Mouse (Mus musculus): ENCODE data around the gene Chchd2. TPM values are rescaled to one million over a fixed set of nuclear protein-coding genes. Genes with fewer than 3 reads are reported as not detected.
A peak's percentile ranks its signal among the peaks of the same experiment; 100 is the strongest.
"Not testable (repeated sequence)": the region's sequence is repeated elsewhere in the genome, so short reads cannot be mapped to it uniquely, and the experiment has no call there.

Gene Chchd2
- polyA plus RNA-seq, 1 experiment: 866 TPM

DNA sequence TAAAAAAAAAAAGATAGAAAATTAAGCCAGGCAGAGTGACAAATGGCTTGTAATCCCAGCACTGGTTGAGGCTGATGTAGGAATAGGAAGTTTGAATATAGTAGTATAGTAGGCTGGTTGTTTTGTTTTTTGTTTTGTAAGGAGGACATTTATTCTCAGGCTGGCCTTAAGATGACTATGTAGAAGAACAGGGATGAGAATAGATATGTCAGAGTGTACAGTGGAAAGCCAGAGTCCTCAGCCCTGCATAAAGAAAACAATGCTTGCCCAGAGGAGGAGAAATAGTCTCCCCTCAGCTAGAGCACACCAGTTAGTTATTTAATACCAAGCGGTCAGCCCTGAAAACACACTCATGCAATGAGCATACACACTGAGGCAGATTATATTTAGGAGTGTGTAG lies 11.2 kb upstream of the Chchd2 start, which contains the start of gene Phkg1:
Gene Phkg1, minus strand, starts transcription at position 101 of the 400 bp plus-strand sequence.
- WGBS: 93% methylated on average over 1 of the region's 1 CpGs
- Histone ChIP-seq H3K4me3 (replicated peaks; ENCODE audit: insufficient read depth, low read depth, low read length) (no peak within 1 kb of the TSS), H3K27ac (ENCODE audit: insufficient read depth, low read length) (no peak within 1 kb of the TSS), H3K27me3 (ENCODE audit: control insufficient read depth, insufficient read depth, low read length) (no peaks in the 10 kb centered on the region), H3K4me1 (ENCODE audit: control insufficient read depth, insufficient read depth, low read length) (no peaks in the 10 kb centered on the region)
- TF ChIP-seq POLR2A (IDR thresholded peaks at IDR 0.05; ENCODE audit: borderline replicate concordance, insufficient read depth, low read length) (no peak), CTCF (IDR thresholded peaks at IDR 0.05; ENCODE audit: borderline replicate concordance, insufficient read depth, low read depth, low read length) (no peak)
- DNase-seq: no peak

- TF ChIP-seq POLR2A (IDR thresholded peaks at IDR 0.05; ENCODE audit: borderline replicate concordance, insufficient read depth, low read length): no peak
- TF ChIP-seq CTCF (IDR thresholded peaks at IDR 0.05; ENCODE audit: borderline replicate concordance, insufficient read depth, low read depth, low read length): no peak
- Histone ChIP-seq H3K27me3 (ENCODE audit: control insufficient read depth, insufficient read depth, low read length) (no peaks in the 10 kb centered on the region), H3K4me1 (ENCODE audit: control insufficient read depth, insufficient read depth, low read length) (no peaks in the 10 kb centered on the region), H3K27ac (ENCODE audit: insufficient read depth, low read length) (no peak within 1 kb of the TSS), H3K4me3 (replicated peaks; ENCODE audit: insufficient read depth, low read depth, low read length) (peak within 1 kb of the TSS; percentile 81)
- WGBS: 3% methylated on average over 44 of the region's 44 CpGs
- peak; percentile 86 to 88 for DNase-seq
These were observed 8.2 kb upstream of the Chchd2 start, which contains the start of gene Zbed5 for GRCm38 (mm10) chr5:129895198-129896088. Gene Zbed5 (plus strand): TSS chr5:129895723.

DNA sequence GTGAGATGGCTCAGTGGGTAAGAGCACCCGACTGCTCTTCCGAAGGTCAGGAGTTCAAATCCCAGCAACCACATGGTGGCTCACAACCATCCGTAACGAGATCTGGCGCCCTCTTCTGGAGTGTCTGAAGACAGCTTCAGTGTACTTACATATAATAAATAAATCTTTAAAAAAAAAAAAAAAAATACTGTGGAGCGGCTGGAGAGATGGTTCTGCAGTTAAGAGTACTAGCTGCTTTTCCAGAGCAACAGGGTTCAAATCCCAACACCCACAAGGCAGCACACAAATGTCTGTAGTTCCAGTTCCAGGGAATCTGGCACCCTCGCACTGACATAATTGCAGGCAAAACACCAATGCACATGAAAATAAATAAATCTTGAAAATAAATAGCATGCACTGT lies 3.1 kb upstream of the Chchd2 start:
- 60% methylated on average over 7 of the region's 7 CpGs for WGBS
- H3K4me3 ChIP-seq (replicated peaks; ENCODE audit: insufficient read depth, low read depth, low read length); H3K27ac ChIP-seq (ENCODE audit: insufficient read depth, low read length); DNase-seq; H3K27me3 ChIP-seq (ENCODE audit: control insufficient read depth, insufficient read depth, low read length); H3K4me1 ChIP-seq (ENCODE audit: control insufficient read depth, insufficient read depth, low read length): not testable (repeated sequence)

DNA sequence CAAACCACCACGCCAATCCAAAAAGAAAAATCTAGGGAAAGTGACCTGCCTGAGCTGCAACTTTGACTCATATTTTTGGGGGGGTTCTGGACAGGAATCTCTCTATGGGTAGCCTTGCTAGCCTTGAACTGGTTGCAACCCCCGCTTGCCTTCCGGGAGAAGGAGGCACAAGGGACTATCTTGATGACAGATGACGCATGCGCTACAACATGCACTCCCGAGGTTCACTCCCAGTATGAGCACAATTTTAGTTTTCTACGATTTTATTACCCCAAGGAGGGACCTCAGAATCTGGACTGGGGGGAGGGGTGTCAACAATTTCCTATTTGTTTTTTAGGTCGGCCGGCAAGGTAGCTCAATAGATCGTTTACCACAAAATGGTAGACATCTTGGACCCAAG lies 999 bp downstream of the Chchd2 start:
- 19% methylated on average over 10 of the region's 10 CpGs for WGBS
- Histone ChIP-seq H3K4me1 (ENCODE audit: control insufficient read depth, insufficient read depth, low read length) (no peaks in the 10 kb centered on the region), H3K27ac (ENCODE audit: insufficient read depth, low read length) (no peak overlapping the region), H3K4me3 (replicated peaks; ENCODE audit: insufficient read depth, low read depth, low read length) (peak overlapping the region; percentile 98), H3K27me3 (ENCODE audit: control insufficient read depth, insufficient read depth, low read length) (no peaks in the 10 kb centered on the region)
- TF ChIP-seq CTCF (IDR thresholded peaks at IDR 0.05; ENCODE audit: borderline replicate concordance, insufficient read depth, low read depth, low read length) (no peak), POLR2A (IDR thresholded peaks at IDR 0.05; ENCODE audit: borderline replicate concordance, insufficient read depth, low read length) (no peak)
- DNase-seq: no peak

DNA sequence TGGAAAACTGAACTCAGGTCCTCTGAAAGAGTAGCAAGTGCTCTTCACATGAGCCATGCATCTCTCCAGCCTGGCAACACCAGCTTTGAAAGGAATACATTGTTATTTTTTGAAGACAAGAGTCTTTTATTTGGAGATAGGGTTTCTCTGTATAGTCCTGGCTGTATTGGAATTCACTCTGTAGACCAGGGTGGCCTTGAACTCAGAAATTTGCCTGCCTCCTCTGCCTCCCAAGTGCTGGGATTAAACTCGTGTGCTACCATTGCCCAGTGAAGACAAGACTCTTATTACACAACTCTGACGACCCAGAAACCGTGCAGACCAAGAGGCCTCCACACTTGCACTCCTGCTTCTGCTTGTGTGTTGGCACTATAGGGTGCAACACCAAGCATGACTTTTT lies 7.4 kb downstream of the Chchd2 start:
- Histone ChIP-seq H3K4me1 (ENCODE audit: control insufficient read depth, insufficient read depth, low read length) (no peaks in the 10 kb centered on the region), H3K4me3 (replicated peaks; ENCODE audit: insufficient read depth, low read depth, low read length) (no peak overlapping the region), H3K27me3 (ENCODE audit: control insufficient read depth, insufficient read depth, low read length) (no peaks in the 10 kb centered on the region), H3K27ac (ENCODE audit: insufficient read depth, low read length) (no peak overlapping the region)
- TF ChIP-seq CTCF (IDR thresholded peaks at IDR 0.05; ENCODE audit: borderline replicate concordance, insufficient read depth, low read depth, low read length): no peak
- no peak for TF ChIP-seq POLR2A (IDR thresholded peaks at IDR 0.05; ENCODE audit: borderline replicate concordance, insufficient read depth, low read length)
- no peak for DNase-seq
- WGBS: 68% methylated on average over 3 of the region's 3 CpGs

GRCm38 (mm10) chr5:129878946-129879345 lies 8.3 kb downstream of the Chchd2 start:
- Histone ChIP-seq H3K4me3 (replicated peaks; ENCODE audit: insufficient read depth, low read depth, low read length) (no peak overlapping the region), H3K4me1 (ENCODE audit: control insufficient read depth, insufficient read depth, low read length) (no peaks in the 10 kb centered on the region), H3K27me3 (ENCODE audit: control insufficient read depth, insufficient read depth, low read length) (no peaks in the 10 kb centered on the region), H3K27ac (ENCODE audit: insufficient read depth, low read length) (no peak overlapping the region)
- WGBS: 23% methylated on average over 2 of the region's 2 CpGs
- peak; percentile 34 to 47 for DNase-seq
- TF ChIP-seq POLR2A (IDR thresholded peaks at IDR 0.05; ENCODE audit: borderline replicate concordance, insufficient read depth, low read length): no peak
- peak; percentile 36; the same call in 1 of the 2 replicates for TF ChIP-seq CTCF (IDR thresholded peaks at IDR 0.05; ENCODE audit: borderline replicate concordance, insufficient read depth, low read depth, low read length)

GRCm38 (mm10) chr5:129877731-129878455 lies 9.4 kb downstream of the Chchd2 start:
- no peak overlapping the region for H3K4me3 ChIP-seq (replicated peaks; ENCODE audit: insufficient read depth, low read depth, low read length)
- DNase-seq: peak in 1 of 2 experiments; percentile 41
- WGBS: 69% methylated on average over 9 of the region's 9 CpGs
- H3K4me1 ChIP-seq (ENCODE audit: control insufficient read depth, insufficient read depth, low read length): no peaks in the 10 kb centered on the region
- TF ChIP-seq POLR2A (IDR thresholded peaks at IDR 0.05; ENCODE audit: borderline replicate concordance, insufficient read depth, low read length): no peak
- no peak for TF ChIP-seq CTCF (IDR thresholded peaks at IDR 0.05; ENCODE audit: borderline replicate concordance, insufficient read depth, low read depth, low read length)
- no peak overlapping the region; the same call in 1 of the 2 replicates for H3K27ac ChIP-seq (ENCODE audit: insufficient read depth, low read length)
- H3K27me3 ChIP-seq (ENCODE audit: control insufficient read depth, insufficient read depth, low read length): no peaks in the 10 kb centered on the region
